Mouse (Mus musculus): ENCODE data around the gene Rnf225.
A peak's percentile ranks its signal among the peaks of the same experiment; 100 is the strongest.

DNA sequence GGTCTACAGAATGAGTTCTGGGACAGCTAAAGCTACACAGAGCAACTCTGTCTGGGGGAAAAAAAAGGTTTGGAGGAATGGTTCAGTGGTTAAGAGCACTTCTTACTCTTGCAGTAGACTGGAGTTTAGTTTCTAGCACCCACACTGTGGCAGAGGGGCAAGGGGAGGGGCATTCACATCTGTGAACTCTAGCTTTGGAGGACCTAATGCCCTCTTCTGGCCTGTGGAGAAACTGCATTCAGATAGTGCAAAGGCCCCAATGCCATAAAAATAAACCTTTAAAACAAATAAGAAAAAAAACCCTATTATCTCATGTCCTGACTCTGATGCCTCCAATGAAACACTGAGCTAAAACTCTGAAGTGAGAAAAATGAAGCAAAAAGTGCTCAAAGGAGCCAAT lies 16.3 kb downstream of the Rnf225 start:
- TF ChIP-seq CTCF (IDR thresholded peaks at IDR 0.05; ENCODE audit: low read depth), result peak; percentile 36
- no peak for TF ChIP-seq EP300 (IDR thresholded peaks at IDR 0.05; ENCODE audit: low read depth)
